Mouse (Mus musculus): ENCODE results near the gene Mras.

- TF ChIP-seq CTCF (IDR thresholded peaks at IDR 0.05; ENCODE audit: low read depth, low read length) (peak; percentile 30), POLR2A (IDR thresholded peaks at IDR 0.05; ENCODE audit: insufficient read depth, low read length) (no peak)
These were observed 12.9 kb upstream of the Mras start for GRCm38 (mm10) chr9:99449886-99450647.

Measured in ES-Bruce4 (cell line).